Mouse (Mus musculus) E14TG2a.4 (cell line): ENCODE results near the gene 1700015G11Rik.

ENCODE experiments used
- CTCF ChIP-seq: conservative IDR thresholded peaks from 2 replicates; pipeline ENCODE4 v1.5.1; 2014; ENCODE audit warnings: low read length
- POU5F1 ChIP-seq: IDR thresholded peaks from 2 replicates; pipeline ENCODE4 v1.6.1; 2014; ENCODE audit warnings: low read length, borderline replicate concordance

DNA sequence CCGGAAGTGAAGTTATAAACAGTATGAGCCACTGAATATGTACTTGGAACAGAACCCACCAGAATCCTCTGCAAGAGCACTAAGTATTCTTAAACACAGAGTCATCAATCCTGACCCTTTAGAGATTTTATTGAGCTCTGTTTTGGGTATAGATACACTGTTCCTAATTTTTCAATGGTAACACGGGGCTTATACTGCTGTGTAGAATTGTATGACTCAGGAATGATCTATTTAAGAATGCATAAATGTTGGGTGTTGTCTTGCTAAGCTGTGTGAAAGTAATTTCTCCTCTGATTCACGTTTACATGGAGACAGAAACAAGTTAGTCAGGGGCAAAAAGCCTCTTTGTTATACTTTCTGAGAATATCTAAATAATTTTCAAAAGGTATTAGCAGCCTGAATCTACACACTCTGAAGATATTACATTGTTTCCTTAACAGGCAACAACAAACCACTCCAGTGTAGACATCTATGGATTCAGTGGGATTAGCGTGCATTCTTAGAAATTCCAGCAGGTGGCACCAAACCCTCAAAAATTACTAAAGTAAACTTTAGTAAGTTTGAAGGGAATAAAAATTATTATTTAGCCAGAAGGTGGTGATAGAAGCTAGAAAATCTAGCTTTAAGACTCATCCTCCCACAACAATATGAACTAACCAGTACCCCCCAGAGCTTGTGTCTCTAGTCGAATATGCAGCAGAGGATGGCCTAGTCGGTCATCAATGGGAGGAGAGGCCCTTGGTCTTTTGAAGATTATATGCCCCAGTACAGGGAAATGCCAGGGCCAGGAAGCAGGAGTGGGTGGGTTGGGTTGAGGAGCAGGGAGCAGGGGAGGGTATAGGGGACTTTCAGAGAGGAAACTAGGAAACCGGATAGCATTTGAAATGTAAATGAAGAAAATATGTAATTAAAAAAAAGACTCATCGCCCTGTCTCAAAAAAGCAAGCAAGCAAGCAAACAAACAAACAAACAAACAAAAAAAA, 22.4 kb upstream of the 1700015G11Rik start:
- TF ChIP-seq CTCF (peak; percentile 43), POU5F1 (no peak)
